Mouse (Mus musculus): Measurements from ENCODE around the gene Olfm1. TPM values are rescaled to one million over a fixed set of nuclear protein-coding genes. Genes with fewer than 3 reads are reported as not detected.

The Olfm1 gene
- polyA plus RNA-seq, 1 experiment = 57.5 TPM

DNA sequence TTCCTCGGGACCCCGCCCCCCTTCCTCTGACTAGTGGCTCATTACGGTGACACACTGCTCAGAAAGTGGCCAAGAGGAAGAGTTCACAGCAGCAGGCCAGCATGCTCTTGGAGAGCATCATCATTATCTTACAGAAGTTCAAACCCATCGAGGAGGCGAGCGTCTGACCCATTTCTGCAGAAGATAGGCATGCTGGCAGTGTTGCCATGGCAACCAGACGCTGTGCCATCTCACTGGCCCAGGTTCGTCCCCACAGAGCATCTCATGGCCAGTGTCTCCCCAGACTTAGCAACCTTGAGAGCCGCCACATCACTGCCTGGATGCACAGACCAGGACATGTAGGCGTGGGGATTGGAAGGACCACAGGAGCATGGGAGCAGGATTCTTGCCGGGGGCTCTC lies 54.3 kb downstream of the Olfm1 start:
- H3K36me3 ChIP-seq (ENCODE audit: control insufficient read depth, insufficient read depth) = no peaks in the 10 kb centered on the region
- H3ac ChIP-seq (ENCODE audit: control insufficient read depth, insufficient read length) = no peak overlapping the region
- H3K27me3 ChIP-seq (ENCODE audit: control insufficient read depth, insufficient read depth, insufficient read length) = no peaks in the 10 kb centered on the region
- no peaks in the 10 kb centered on the region for H3K79me2 ChIP-seq (ENCODE audit: control insufficient read depth, insufficient read depth)
- no peak overlapping the region for H3K4me2 ChIP-seq (ENCODE audit: low read depth)
- TF ChIP-seq TCF3 (IDR thresholded peaks at IDR 0.05; ENCODE audit: insufficient read length, low read depth) = no peak
- no peak for TF ChIP-seq USF1 (IDR thresholded peaks at IDR 0.05; ENCODE audit: low read depth)
- no peak for TF ChIP-seq MYOD1 (IDR thresholded peaks at IDR 0.05; ENCODE audit: control insufficient read depth in 1 of 3, insufficient read length in 2 of 3, low read depth in 2 of 3)
- no peak for TF ChIP-seq TCF12 (IDR thresholded peaks at IDR 0.05; ENCODE audit: insufficient read depth, poor library complexity, severe bottlenecking)
- no peak for TF ChIP-seq REST (IDR thresholded peaks at IDR 0.05; ENCODE audit: insufficient read depth, insufficient read length)
- TF ChIP-seq MAX (IDR thresholded peaks at IDR 0.05; ENCODE audit: low read depth) = no peak
- TF ChIP-seq SRF (IDR thresholded peaks at IDR 0.05; ENCODE audit: control insufficient read depth, insufficient read length, low read depth) = no peak
- H3K4me3 ChIP-seq = no peak overlapping the region

DNA sequence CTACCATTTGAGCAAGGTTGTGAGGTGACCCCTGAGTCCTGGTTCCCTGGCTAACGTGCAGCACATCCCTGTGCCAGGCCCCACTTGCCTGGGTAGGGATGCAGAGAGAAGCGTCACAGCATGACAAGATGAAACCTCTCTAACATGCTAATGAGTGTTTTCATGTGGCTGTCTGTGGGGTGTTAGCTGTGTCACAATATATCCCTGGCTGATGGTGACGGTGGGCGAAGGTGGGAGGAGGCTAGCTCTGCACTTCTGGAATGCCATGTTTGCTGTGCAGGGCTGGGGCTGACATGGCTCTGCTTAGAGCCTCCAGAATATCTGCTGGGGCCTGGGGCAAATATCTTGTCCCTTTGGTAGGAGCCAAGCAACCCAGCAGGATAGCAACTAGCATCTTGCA lies 59.8 kb downstream of the Olfm1 start:
- no peak for TF ChIP-seq TCF3 (IDR thresholded peaks at IDR 0.05; ENCODE audit: insufficient read length, low read depth)
- TF ChIP-seq MYOD1 (IDR thresholded peaks at IDR 0.05; ENCODE audit: control insufficient read depth in 1 of 3, insufficient read length in 2 of 3, low read depth in 2 of 3) = no peak
- TF ChIP-seq SRF (IDR thresholded peaks at IDR 0.05; ENCODE audit: control insufficient read depth, insufficient read length, low read depth) = no peak
- TF ChIP-seq MAX (IDR thresholded peaks at IDR 0.05; ENCODE audit: low read depth) = no peak
- no peak for TF ChIP-seq USF1 (IDR thresholded peaks at IDR 0.05; ENCODE audit: low read depth)
- TF ChIP-seq POLR2A (IDR thresholded peaks at IDR 0.05; ENCODE audit: insufficient read length, low read depth) = no peak
- no peak for TF ChIP-seq MYOG (IDR thresholded peaks at IDR 0.05; ENCODE audit: control insufficient read depth in 1 of 3, insufficient read depth in 1 of 3, insufficient read length in 2 of 3, low read depth in 2 of 3)
- TF ChIP-seq TCF12 (IDR thresholded peaks at IDR 0.05; ENCODE audit: insufficient read depth, poor library complexity, severe bottlenecking) = no peak
- TF ChIP-seq CEBPB (IDR thresholded peaks at IDR 0.05; ENCODE audit: insufficient read depth, poor library complexity, severe bottlenecking) = no peak
- no peak for TF ChIP-seq E2F4 (IDR thresholded peaks at IDR 0.05; ENCODE audit: insufficient read depth)
- Histone ChIP-seq H3K4me2 (ENCODE audit: low read depth) (no peak overlapping the region), H3K4me3 (no peak overlapping the region), H3ac (ENCODE audit: control insufficient read depth, insufficient read length) (no peak overlapping the region), H3K27me3 (ENCODE audit: control insufficient read depth, insufficient read depth, insufficient read length) (no peaks in the 10 kb centered on the region), H3K79me2 (ENCODE audit: control insufficient read depth, insufficient read depth) (no peaks in the 10 kb centered on the region), H3K36me3 (ENCODE audit: control insufficient read depth, insufficient read depth) (no peaks in the 10 kb centered on the region)

DNA sequence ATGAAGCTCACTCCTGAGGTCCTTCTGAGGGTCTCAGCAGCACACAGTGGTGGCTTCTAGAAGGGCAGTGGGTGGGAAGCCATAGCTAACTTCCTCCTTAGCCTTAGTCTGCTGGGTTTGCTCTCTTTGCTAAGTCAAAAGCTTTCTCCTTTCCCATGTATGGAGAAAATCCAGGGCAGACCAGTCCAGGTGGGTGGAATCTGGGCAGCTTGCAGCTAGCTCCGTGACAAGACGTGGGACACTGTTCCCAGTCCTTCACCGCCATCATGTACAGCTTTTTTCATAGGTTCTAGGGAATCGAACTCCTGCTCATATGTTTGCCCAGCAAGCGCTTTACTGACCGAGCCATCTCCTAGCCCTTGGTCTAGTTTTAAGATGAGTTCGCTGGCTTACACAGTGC lies 63.2 kb downstream of the Olfm1 start:
- no peaks in the 10 kb centered on the region for H3K27me3 ChIP-seq (ENCODE audit: control insufficient read depth, insufficient read depth, insufficient read length)
- no peaks in the 10 kb centered on the region for H3K79me2 ChIP-seq (ENCODE audit: control insufficient read depth, insufficient read depth)
- no peak overlapping the region for H3ac ChIP-seq (ENCODE audit: control insufficient read depth, insufficient read length)
- H3K4me3 ChIP-seq = no peak overlapping the region
- TF ChIP-seq E2F4 (IDR thresholded peaks at IDR 0.05; ENCODE audit: insufficient read depth) (no peak), USF1 (IDR thresholded peaks at IDR 0.05; ENCODE audit: low read depth) (no peak), TCF12 (IDR thresholded peaks at IDR 0.05; ENCODE audit: insufficient read depth, poor library complexity, severe bottlenecking) (no peak), MYOD1 (IDR thresholded peaks at IDR 0.05; ENCODE audit: control insufficient read depth in 1 of 3, insufficient read length in 2 of 3, low read depth in 2 of 3) (no peak), CEBPB (IDR thresholded peaks at IDR 0.05; ENCODE audit: insufficient read depth, poor library complexity, severe bottlenecking) (no peak), REST (IDR thresholded peaks at IDR 0.05; ENCODE audit: insufficient read depth, insufficient read length) (no peak), POLR2A (IDR thresholded peaks at IDR 0.05; ENCODE audit: insufficient read length, low read depth) (no peak)
- H3K4me2 ChIP-seq (ENCODE audit: low read depth) = no peak overlapping the region
- no peaks in the 10 kb centered on the region for H3K36me3 ChIP-seq (ENCODE audit: control insufficient read depth, insufficient read depth)

DNA sequence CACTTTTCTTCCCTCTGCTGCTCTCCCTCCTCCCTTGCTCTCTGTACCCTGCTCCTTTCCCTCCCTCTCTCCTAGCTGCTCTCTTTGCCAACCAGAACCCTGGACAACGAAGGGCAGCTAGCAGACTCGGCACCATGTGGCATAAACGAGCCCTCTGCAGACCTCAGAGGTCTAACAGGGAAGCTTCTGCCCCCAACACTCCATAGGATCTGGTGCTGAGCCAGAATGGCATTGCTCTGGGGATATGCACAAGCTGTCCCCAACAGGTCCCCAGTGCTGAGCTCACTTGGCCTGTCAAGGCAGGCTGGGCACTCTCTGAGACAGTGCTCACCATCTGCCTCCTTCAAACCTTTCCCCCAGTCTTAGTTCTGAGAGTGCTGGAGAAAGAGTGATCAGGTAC lies 68.6 kb downstream of the Olfm1 start:
- TF ChIP-seq TCF3 (IDR thresholded peaks at IDR 0.05; ENCODE audit: insufficient read length, low read depth) = no peak
- TF ChIP-seq POLR2A (IDR thresholded peaks at IDR 0.05; ENCODE audit: insufficient read length, low read depth) = no peak
- TF ChIP-seq MYOG (IDR thresholded peaks at IDR 0.05; ENCODE audit: control insufficient read depth in 1 of 3, insufficient read depth in 1 of 3, insufficient read length in 2 of 3, low read depth in 2 of 3) = no peak
- no peak for TF ChIP-seq MYOD1 (IDR thresholded peaks at IDR 0.05; ENCODE audit: control insufficient read depth in 1 of 3, insufficient read length in 2 of 3, low read depth in 2 of 3)
- no peak for TF ChIP-seq CEBPB (IDR thresholded peaks at IDR 0.05; ENCODE audit: insufficient read depth, poor library complexity, severe bottlenecking)
- H3K36me3 ChIP-seq (ENCODE audit: control insufficient read depth, insufficient read depth) = no peaks in the 10 kb centered on the region

DNA sequence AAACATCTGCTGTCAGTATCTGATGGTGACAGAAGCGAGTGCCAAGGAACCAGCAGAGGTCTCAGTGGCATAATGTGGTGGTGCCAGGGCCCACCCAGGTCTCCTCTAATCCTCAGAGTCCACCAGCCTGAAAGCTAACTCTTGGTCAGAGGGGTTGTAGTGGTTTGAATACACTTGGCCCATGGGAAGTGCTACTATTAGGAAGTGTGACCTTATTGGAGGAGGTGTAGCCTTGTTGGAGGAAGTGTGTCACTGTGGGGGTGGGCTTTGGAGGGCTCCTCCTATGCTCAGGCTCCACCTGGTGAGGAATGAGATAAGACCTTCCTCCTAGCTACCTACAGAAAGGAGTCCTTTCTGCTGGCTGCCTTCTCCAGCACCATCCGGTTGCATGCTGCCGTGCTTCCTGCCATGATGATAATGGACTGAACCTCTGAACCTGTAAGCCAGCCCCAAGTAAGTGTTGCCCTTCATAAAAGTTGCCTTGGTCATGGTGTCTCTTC lies 75.0 kb downstream of the Olfm1 start:
- Histone ChIP-seq H3K27me3 (ENCODE audit: control insufficient read depth, insufficient read depth, insufficient read length) (no peaks in the 10 kb centered on the region), H3ac (ENCODE audit: control insufficient read depth, insufficient read length) (no peak overlapping the region), H3K4me3 (no peak overlapping the region), H3K4me2 (ENCODE audit: low read depth) (no peak overlapping the region), H3K36me3 (ENCODE audit: control insufficient read depth, insufficient read depth) (no peaks in the 10 kb centered on the region), H3K79me2 (ENCODE audit: control insufficient read depth, insufficient read depth) (no peaks in the 10 kb centered on the region)
- TF ChIP-seq MAX (IDR thresholded peaks at IDR 0.05; ENCODE audit: low read depth) (no peak), POLR2AphosphoS2 (IDR thresholded peaks at IDR 0.05; ENCODE audit: insufficient read length, low read depth) (no peak), TCF12 (IDR thresholded peaks at IDR 0.05; ENCODE audit: insufficient read depth, poor library complexity, severe bottlenecking) (no peak), MYOG (IDR thresholded peaks at IDR 0.05; ENCODE audit: control insufficient read depth in 1 of 3, insufficient read depth in 1 of 3, insufficient read length in 2 of 3, low read depth in 2 of 3) (no peak), REST (IDR thresholded peaks at IDR 0.05; ENCODE audit: insufficient read depth, insufficient read length) (no peak), CEBPB (IDR thresholded peaks at IDR 0.05; ENCODE audit: insufficient read depth, poor library complexity, severe bottlenecking) (no peak), E2F4 (IDR thresholded peaks at IDR 0.05; ENCODE audit: insufficient read depth) (no peak), SRF (IDR thresholded peaks at IDR 0.05; ENCODE audit: control insufficient read depth, insufficient read length, low read depth) (no peak)

More for the DNA sequence above, 68.6 kb downstream of the Olfm1 start:
- Histone ChIP-seq H3K79me2 (ENCODE audit: control insufficient read depth, insufficient read depth) (no peaks in the 10 kb centered on the region), H3K4me2 (ENCODE audit: low read depth) (no peak overlapping the region), H3K4me3 (no peak overlapping the region), H3ac (ENCODE audit: control insufficient read depth, insufficient read length) (no peak overlapping the region), H3K27me3 (ENCODE audit: control insufficient read depth, insufficient read depth, insufficient read length) (no peaks in the 10 kb centered on the region)
